Mouse (Mus musculus): ENCODE measurements at regions not wholly inside any gene's neighbourhood (a gene's known extent, or its start where the extent isn't known, plus 50 kb on each side); places are given as distances from the start of the nearest gene placed in this dataset.
A peak's percentile ranks its signal among the peaks of the same experiment; 100 is the strongest.
"Not testable (repeated sequence)": the region's sequence is repeated elsewhere in the genome, so short reads cannot be mapped to it uniquely, and the experiment has no call there.

DNA sequence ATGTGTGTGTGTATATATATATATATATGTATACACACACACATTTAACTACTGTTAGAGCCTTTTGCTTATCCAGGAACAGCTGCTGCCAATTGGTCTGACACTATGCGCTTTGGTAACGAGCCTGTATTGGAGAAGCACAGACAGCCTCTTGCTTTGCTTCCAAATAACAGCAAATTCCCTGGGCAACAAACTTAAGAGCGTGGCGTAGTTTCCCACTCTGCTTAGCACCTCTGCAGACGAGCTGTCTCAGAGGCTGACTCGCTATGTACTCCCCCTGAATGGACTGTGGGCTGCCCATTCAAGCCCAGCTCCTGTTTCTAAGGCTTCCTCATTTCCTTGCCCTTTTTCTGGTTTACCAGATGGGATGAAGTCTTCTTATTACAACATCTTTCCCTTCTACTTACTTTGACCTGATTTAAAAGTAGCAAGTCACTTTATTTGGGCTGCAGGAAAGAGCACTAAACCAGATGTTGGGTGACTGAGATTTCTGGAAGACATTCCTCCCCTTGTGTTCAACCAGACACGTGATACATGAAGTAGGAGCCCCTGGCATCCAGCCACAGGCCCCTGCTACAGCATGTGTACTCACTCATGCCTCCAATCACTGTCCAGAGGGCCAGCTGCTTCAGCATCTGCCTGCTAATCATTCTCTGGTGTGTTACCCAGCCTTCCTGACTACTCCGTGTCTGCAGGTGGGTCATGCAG is 111.3 kb upstream of the Gmds start:
- no peak for DNase-seq

DNA sequence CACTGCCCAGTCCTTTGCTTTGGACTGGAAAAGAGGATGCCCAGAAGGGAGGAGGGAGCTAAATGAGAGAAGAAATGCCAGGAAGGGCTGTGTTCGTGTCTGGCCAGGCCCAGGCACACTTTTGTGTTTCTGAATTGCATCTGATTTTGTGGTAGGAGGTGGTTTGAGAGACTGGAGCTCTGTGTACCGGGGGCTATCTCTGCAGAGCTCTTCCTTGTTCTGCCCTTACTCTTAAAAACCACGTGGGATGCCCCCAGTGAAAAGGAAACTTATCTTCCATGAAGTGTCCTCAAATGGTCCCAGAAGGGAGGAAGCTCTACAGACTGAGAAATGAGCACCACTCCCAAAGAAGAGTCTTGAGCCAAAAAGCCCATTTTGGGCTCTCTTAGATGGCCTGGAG is 106.0 kb upstream of the Gmds start:
- DNase-seq: no peak

DNA sequence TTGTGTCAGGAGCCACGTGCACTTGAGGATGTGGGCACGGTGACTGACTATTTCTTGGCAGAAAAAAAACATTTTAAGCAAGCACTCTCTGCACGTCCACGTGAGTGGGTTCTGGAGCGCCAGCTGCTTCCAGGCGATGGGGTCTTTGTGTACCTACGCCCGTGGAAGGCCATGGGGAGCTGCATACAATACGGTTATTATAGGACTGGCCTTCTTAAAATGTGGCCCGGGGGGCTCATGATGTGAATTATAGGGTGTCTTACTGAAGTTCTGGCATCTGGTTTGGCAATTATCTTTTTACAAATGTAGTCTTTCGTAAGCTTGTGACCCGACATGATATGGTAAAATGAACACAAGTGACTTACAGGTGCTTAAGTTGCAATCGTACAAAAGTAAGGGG is 103.5 kb upstream of the Gmds start:
- no peak for DNase-seq

DNA sequence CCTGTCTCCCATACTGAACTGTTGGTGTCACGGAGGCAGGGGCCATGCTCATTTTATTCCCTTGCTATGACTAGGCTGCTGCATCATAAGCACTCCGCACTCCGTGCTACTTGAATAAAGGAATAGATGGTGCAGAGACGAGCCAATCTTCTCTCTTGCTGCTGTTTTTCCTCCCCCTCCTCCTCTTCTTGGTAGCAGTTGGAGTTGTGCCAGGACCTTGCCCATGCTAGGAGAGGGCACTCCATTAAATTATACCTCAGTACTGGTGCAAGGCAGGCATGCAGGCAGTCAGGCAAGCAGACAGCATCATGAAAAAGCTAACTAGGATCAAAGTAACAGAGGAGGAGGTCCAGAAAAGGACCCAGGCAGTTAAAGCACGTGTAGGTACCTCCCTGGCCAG is 96.6 kb upstream of the Gmds start:
- peak; percentile 5 for DNase-seq

DNA sequence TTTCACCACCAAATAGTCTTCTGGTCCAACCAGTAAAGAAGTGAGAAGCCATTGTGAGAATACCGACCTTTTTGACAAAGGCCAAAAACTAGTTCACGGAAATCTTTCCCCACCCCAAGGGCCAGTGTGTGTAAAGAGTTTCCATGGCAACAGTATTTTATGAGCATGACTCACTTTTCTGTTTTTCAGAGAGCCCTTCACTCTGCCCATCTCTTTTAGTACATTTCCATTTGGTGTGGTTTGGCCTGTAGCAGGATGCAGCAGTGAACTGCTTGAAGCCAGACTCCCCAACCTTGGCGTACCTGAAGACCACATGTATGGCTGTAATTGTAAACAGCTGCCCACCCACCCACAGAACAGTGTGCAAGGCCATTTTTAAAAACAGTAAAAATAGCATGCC is 89.9 kb upstream of the Gmds start:
- no peak for DNase-seq

DNA sequence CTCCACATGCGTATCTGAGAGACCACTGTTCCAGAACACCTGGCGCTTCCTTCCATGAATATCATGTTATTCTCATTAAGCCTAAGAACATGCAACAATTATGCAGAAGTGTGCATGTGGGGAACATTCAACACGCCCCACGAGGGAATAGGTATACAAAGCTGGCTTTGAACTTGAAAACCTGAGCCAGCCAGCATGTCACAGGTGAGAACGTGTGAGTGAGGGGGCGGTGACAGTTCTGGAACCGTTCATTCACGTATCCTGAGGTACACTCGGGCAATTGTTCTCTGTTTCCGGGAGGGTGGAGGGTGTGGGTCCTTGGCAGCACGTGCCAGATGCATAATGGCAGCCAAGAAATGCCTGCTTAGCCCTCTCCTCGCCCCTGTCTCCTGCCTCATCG is 88.4 kb upstream of the Gmds start:
- no peak for DNase-seq

DNA sequence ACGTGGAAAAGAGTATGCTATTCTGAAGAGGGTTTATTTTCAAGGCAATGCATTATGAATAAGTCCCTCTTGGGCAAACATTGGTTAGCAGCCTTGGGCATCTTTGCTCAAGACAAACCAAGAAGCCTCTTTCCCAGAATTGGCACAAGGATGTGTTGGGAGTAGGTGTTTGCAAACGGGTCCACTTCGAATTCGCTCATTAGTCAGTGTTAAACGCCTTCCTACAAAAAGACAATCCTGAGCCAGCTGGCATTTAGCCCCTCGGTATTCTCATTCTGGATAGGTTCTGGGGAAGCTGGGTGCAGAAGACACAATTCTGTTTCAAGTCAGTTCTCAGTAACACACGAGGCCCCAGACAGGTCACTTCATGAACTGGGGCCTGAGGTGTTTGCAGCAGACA is 87.7 kb upstream of the Gmds start:
- no peak for DNase-seq

DNA sequence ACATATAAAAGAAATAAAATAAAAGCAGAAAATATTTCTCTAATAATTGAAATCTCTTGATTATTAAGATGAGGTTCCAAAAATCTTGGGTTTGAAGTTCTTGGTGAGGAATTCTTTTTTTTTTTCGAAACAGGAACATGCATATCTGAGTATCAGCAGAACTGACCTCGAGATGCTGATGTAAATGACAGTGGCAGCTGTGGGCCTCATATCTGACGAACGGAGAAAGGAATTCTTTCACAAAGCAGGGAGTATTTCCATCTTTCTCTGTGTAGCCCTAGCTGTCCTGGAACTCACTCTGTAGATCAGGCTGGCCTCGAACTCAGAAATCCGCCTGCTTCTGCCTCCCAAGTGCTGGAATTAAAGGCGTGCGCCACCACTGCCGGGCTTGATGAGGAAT is 86.0 kb upstream of the Gmds start:
- DNase-seq: not testable (repeated sequence)

DNA sequence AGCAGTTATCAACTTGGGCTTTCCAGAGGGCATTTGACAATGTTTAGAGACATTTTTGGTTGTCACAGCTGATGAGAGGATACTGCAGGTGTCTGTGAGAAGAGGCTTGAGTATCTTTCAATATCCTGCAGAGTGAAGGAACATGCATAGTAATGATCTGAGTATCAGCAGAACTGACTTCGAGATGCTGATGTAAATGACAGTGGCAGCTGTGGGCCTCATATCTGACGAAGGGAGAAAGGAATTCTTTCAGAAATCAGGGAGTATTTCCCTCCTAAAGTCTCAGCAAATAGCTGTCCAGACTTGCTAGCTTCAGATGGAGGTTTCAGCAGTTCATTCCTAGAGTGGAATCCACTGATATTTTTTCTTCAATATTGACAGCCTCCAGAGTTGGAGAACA is 83.9 kb upstream of the Gmds start:
- DNase-seq: no peak

DNA sequence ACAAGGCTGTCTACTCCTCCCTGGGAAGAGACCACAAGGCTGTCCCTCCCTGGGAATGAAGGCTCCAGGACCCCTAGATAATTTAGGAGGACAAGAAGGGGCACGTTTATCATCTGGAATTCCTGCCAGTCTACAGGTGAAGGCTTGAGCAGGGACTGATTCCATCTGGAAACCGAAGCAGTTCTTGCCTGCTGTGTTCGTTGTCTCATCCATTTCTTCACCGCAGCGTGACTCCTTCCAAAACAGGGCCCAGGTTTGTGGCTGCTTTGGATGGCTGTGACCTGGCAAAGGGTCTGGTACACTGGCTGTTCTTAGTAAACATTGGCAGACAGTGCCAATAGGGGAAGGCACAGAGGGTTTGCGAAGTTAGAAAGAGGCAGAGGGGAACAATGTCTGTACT is 80.8 kb upstream of the Gmds start:
- DNase-seq: no peak

DNA sequence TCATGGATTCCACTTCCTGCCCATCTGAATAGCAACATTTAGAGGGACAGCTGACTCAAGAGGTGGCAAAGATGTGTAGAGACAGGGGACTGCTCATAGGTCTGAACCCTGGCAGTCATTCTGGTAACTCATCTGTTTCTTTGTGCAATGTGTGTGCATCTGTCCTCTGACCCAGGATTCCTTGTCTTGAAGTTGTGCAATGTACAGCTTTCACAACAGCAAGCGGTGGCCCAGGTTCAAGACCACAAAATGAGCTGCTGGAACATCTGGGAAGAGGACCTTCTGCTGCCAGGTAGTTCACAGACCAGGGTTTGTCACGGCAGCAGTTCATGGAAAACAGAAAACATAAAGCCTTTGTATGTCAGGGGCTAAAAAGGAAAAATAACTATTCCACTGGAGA is 80.1 kb upstream of the Gmds start:
- DNase-seq: no peak

DNA sequence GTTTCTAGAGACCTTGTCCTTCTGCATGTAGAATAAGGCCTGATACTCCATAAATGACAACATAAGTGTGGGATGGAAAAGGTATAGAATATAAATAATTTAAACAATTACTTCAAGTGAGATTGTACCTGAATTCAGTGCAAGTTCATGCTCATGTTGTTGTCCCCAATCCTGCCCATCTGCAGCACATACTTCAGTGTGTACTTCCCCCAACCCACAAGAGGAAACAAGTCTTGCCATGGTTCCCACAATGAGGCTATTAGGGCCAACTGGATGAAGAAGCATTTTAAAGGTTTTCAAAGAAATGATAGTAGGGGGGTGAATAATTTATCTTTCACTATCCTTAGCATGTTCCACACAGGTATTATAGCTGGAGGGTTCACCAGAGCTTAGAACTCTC is 79.4 kb upstream of the Gmds start:
- DNase-seq: no peak

DNA sequence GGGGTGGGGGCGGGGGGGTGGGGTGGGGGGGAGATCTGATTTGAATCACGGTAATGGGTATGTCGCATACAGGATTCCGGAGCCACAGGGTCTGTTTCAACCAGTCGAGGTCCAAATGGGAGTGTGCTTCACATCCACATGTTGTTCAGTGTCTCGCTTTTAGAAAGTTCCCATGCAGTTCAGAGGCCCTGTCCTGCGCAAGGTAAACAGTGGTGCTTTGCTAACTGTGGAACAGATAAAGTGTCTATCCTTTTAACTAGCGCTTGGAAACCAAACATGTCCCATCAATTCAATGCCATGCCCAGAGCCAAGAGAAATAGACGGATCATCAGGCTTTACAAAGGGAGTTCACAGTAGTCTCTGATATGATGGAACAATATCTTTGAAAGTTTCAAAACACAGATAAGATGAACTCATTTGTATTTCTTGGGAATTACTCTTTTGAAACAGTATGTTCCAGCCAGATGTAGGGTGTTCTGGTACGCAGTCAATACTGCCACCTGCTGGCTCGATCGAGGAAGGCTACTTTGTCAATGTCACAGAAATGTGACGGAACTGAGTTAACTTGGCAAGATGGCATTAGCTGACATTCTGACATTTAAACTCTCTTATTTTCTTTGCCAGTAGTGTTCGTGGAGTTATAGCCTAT is 72.9 kb upstream of the Gmds start:
- DNase-seq: peak; percentile 73

DNA sequence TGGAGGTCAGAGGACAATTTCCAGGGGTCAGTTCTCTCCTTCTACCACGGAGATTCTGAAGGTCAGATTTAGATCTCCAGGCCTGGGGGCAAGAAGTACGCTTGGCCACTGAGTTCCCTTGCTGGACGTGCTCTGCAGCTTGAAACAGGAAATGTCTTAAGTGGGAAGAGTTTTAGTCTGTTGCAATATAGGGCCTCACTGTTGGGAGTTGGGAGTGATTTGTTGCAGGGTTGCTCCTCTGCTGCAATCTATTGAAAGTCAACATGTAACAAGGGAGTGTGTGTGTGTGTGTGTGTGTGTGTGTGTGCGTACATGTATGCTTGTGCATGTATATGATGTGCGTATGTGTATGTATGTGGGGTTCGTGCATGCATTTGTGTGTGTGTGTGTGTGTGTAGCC is 71.5 kb upstream of the Gmds start:
- DNase-seq: no peak

DNA sequence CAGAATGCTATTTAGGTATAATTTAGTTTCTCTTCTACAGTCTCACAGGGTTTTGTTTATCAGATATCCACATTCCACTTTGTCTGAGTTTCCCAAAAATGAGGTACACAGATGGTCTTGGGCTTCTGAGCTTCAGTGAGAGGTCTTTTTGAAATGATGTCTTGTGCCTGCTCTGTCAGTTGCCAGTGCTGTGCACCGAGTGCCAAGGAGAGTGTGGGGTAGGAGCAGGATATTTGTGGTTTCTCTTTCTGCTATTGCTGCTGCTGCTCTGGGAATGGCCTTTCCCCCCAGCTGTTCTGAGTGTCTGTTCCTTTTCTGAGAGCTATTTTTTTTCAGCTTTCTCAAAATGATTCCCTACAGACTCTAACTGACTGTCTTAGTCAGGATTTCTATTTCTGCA is 60.1 kb upstream of the Gmds start:
- no peak for DNase-seq
